ENCODE assay signal across 22 mouse cellular contexts in the genomic region with DNA sequence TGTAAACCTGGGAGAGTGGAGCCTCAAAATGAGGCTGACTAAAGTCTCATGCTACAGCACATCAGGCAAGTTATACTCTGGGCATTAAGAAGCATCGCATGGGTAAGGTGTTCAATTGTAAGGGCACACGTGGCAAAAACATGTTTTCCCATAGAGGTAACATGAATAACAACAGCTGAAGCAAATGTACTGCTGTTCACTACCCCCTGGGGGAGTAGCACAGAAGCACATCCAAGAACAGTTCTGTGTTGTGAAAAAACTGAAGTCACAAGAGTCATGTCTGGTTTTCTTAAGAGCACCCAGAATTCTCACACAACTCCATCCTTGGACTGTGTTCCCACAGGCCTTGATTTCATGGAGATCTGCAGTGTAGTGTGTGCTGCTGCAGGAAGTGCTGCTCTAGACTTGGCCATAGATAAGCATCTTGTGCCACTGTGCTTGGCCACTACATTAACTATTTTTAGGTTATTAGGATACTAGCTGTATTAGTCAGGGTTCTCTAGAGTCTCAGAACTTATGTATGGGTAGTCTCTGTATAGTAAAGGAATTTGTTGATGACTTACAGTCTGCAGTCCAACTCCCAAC. TPM values are rescaled to one million over a fixed set of nuclear protein-coding genes. Genes with fewer than 3 reads are reported as not detected.
"Had no signal": no experiment of that assay in that cellular context is flagged by ENCODE, and none has a peak within 500 bp of the region (broad histone marks: within the 10 kb centered on the region; RNA-seq: fewer than 3 reads in every experiment).

No protein-coding gene starts in this region.

- H3K27ac ChIP-seq: limb, embryonic 13.5 days; liver, embryonic 15.5 days; midbrain, embryonic 15.5 days; neural tube, embryonic 12.5 days; stomach, postnatal 0 days had no signal

- H3K36me3 ChIP-seq: midbrain, embryonic 15.5 days; neural tube, embryonic 12.5 days had no signal

- DNase-seq: kidney, adult 11 months; kidney, adult 9 months; kidney, postnatal 10 days; layer of hippocampus, adult 9-11 months; layer of hippocampus, postnatal 36 days; left cerebral cortex, postnatal 4 days; lung, embryonic 14.5 days; lung, postnatal 10 days; lung, postnatal 4 days; thymus, adult 2 months; thymus, postnatal 25 days had no signal

- H3K9ac ChIP-seq: limb, embryonic 13.5 days; liver, embryonic 15.5 days; lung, embryonic 14.5 days; midbrain, embryonic 15.5 days; neural tube, embryonic 12.5 days had no signal

- H3K4me3 ChIP-seq: limb, embryonic 13.5 days; liver, embryonic 15.5 days; midbrain, embryonic 15.5 days; neural tube, embryonic 12.5 days had no signal

- H3K27me3 ChIP-seq: limb, embryonic 13.5 days; liver, embryonic 15.5 days; midbrain, embryonic 15.5 days; neural tube, embryonic 12.5 days had no signal

- H3K9me3 ChIP-seq: limb, embryonic 13.5 days; liver, embryonic 15.5 days; midbrain, embryonic 15.5 days; neural tube, embryonic 12.5 days had no signal

- H3K4me2 ChIP-seq: limb, embryonic 13.5 days; liver, embryonic 15.5 days; lung, embryonic 14.5 days; midbrain, embryonic 11.5 days; midbrain, embryonic 15.5 days; neural tube, embryonic 12.5 days had no signal

- ATAC-seq: midbrain, embryonic 15.5 days had no signal

RNA-seq across cellular contexts. Expression of a gene that starts 11.9 kb away (rescaled TPM):
- total RNA-seq: megakaryocyte, adult 5-6 weeks; monocyte, adult 5-6 weeks; neutrophil, adult 5-6 weeks had no signal

RNA-seq across cellular contexts. Expression of a gene that starts 16.1 kb away (rescaled TPM):
- total RNA-seq: left cerebral cortex, postnatal 4 days; liver, adult 2 months; megakaryocyte, adult 5-6 weeks; monocyte, adult 5-6 weeks; neutrophil, adult 5-6 weeks had no signal
- polyA plus RNA-seq: large intestine, adult 2 months; limb, embryonic 13.5 days; liver, adult 2 months; liver, embryonic 15.5 days; lung, embryonic 14.5 days; midbrain, embryonic 11.5 days; midbrain, embryonic 15.5 days; neural tube, embryonic 12.5 days; stomach, postnatal 0 days; thymus, adult 2 months had no signal
